Mouse (Mus musculus): Measurements from ENCODE around the gene Dnah7c.

GRCm38 (mm10) chr1:46831927-46832326, 406.5 kb downstream of the Dnah7c start:
- TF ChIP-seq POLR2A (IDR thresholded peaks at IDR 0.05; ENCODE audit: insufficient read depth, low read depth, low read length) (no peak), CTCF (IDR thresholded peaks at IDR 0.05; ENCODE audit: insufficient read depth, low read depth, low read length) (no peak)

Measured in olfactory bulb, adult 2 months (tissue).